Mouse (Mus musculus): ENCODE measurements around the gene Dusp23.

DNA sequence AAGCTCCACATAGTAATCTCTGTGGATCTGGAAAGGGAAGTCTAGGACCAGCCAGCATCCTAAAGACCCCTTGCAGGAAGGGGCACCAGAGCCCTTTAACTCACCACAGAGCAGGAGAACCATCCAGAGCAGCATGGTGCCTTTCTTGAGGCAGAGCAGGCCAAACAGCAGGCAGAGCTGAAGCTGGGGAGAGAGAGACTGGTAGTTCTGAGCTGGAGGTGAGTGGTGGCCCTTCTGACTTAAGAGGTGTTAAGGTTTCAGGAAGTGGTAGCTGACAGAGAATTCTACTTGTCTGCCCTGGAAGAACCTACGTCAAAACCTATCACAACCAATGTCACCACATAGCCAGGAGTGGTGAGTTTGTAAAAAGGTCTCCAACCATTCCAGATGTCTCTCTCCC, 30.4 kb downstream of the Dusp23 start, which contains the start of gene Fcrl6:
- TF ChIP-seq GATA1 (IDR thresholded peaks at IDR 0.05; ENCODE audit: borderline replicate concordance, low read length) = no peak
- no peak for TF ChIP-seq FLI1 (IDR thresholded peaks at IDR 0.05; ENCODE audit: low read length)
